Mouse (Mus musculus): ENCODE measurements at regions not wholly inside any gene's neighbourhood (a gene's known extent, or its start where the extent isn't known, plus 50 kb on each side); places are given as distances from the start of the nearest gene placed in this dataset.

DNA sequence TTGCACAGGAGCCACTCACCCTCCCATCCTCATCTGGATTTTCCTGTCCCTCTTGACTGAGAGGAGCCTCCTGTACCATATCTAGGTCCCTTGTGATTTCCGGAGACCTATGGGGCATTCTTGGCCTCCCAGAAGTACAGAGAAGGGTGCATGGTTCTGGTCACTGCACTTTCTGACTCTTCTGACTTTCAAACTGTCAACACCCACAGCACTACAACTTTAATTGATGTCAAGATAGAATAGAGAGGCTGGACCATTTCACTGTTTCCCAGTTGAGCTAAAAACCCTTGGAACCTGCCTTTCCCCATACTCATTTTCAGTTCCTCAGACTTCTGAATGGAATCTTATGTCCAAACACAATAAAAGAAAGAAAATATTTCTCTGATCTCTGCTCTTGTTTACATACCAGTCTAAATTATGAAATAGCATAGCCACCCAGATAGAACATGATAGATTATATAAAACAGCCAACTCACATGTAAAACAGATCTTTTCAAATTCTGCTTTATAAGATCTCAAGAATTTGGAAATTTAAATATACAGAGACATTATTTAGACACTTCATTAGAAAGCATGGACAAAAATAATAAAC is 144.2 kb downstream of the Ptger3 start:
- no peak for ATAC-seq (ENCODE audit: poor library complexity, severe bottlenecking)

DNA sequence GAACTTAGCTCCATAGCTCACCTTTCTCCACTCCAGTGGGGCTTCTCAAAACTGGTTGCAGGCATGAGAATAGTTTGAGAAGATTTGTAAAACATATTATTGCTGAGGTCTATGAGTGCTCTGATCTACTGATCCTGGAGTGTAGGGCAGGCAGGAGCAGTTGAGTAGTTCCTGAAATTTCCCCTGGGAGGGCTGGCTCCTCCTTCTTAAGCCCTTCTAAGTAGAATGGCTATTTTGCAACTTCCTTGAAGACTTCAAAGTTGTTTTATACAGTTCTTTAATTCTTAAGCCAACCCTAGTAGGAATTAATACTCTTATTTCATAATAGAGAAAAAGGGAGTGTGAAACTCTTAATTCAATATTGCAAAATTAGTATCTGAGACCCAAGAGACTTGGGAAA is 133.3 kb downstream of the Ptger3 start:
- ATAC-seq (ENCODE audit: poor library complexity, severe bottlenecking): peak; percentile 24; the same call in 1 of the 2 replicates

GRCm38 (mm10) chr3:157698529-157698928 is 131.8 kb downstream of the Ptger3 start:
- ATAC-seq (ENCODE audit: poor library complexity, severe bottlenecking): no peak

DNA sequence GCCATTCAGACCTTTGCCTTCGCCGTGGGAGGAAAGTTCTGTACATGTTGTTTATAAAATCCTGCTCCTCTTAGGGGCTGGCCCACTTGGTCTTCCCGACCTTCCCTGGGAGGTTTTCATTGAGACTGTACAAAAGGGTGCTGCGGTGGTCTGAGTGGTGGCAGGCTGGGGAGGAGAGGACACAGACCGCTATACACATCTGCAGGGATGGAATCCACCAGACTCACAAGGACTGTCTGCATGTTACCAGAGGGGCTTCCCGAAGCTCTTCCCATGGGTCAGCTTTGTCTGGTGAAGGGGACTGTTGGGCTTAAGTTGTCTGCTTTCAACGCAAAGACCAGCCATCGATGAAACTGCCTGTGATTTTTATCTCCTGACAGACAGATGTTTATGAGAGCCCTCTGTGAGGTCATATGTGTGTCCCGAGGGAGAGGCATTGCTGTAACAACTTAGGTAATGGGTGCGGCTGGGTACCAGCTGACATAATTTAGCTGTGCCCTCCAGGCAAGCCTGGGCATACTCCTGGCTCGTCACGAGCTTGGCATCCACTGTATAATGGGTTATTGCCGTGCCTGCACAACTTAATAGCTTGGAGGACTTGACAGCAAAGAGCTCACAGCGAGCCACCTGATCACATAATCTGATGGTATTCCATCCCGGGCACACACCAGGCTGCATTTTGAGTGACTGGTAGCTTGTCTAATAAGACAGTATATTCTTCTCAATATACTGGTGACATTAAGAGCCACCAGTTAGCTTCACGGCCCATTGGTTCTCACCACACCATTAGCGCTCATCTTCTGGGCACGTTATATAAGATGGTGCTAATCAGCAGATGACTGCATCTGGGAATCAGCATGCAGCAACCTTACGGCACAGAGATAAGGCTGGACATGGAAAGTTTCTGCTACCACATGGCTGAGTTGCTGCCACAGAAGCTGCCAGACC is 128.7 kb downstream of the Ptger3 start:
- no peak for ATAC-seq (ENCODE audit: poor library complexity, severe bottlenecking)
